Mouse (Mus musculus) kidney, embryonic 14.5 days (tissue): ENCODE measurements at regions not wholly inside any gene's neighbourhood (a gene's known extent, or its start where the extent isn't known, plus 50 kb on each side); places are given as distances from the start of the nearest gene placed in this dataset.

Experiments
- ATAC-seq: fragments of 200-750 bp; cut with Nextera tagmentation; 2 replicates; pipeline ENCODE4 v1.8.0; 2017; ENCODE audit warnings: moderate number of reproducible peaks, mild to moderate bottlenecking, moderate TSS enrichment, moderate library complexity; ENCODE audit not compliant: low FRiP score, low TSS enrichment
- H3K27ac ChIP-seq: fragments of 300-500 bp; sonication (generic); 2 replicates; pipeline ENCODE4 v1.5.1; 2014; ENCODE audit warnings: low read depth, mild to moderate bottlenecking, low read length, moderate library complexity, mixed read lengths
- H3K27me3 ChIP-seq: fragments of 300-500 bp; sonication (generic); 2 replicates; pipeline ENCODE4 v1.6.1; 2014; ENCODE audit warnings: mild to moderate bottlenecking, low read length; ENCODE audit not compliant: control insufficient read depth, insufficient read depth
- H3K36me3 ChIP-seq: fragments of 300-500 bp; sonication (generic); 2 replicates; pipeline ENCODE4 v1.6.1; 2014; ENCODE audit warnings: low read length, mixed read lengths; ENCODE audit not compliant: control insufficient read depth, insufficient read depth
- H3K4me1 ChIP-seq: fragments of 300-500 bp; sonication (generic); 2 replicates; pipeline ENCODE4 v1.6.1; 2014; ENCODE audit warnings: low read length, mixed read lengths; ENCODE audit not compliant: control insufficient read depth, insufficient read depth
- H3K4me2 ChIP-seq: fragments of 300-500 bp; sonication (generic); replicated peaks from 2 replicates; pipeline ENCODE4 v1.6.1; 2014; ENCODE audit warnings: low read depth, mild to moderate bottlenecking, low read length
- H3K4me3 ChIP-seq: fragments of 300-500 bp; sonication (generic); 2 replicates; pipeline ENCODE4 v1.5.1; 2014; ENCODE audit warnings: mild to moderate bottlenecking, low read length
- H3K9ac ChIP-seq: fragments of 300-500 bp; sonication (generic); 2 replicates; pipeline ENCODE4 v1.6.1; 2014; ENCODE audit warnings: low read depth, mild to moderate bottlenecking, low read length, moderate library complexity
- H3K9me3 ChIP-seq: fragments of 300-500 bp; sonication (generic); 2 replicates; pipeline ENCODE4 v1.6.1; 2016; ENCODE audit warnings: low read length; ENCODE audit not compliant: control insufficient read depth
- WGBS: fragments of 180-500 bp; shearing (Covaris S2); extraction: QIAGEN DNeasy Blood & Tissue Kit; methylation state at CpG from one replicate; pipeline ENCODE4 v1.1.7; 2014; 5-methylcytosine and 5-hydroxymethylcytosine counted together

GRCm38 (mm10) chr10:7275357-7275756 is 63.3 kb upstream of the Cnksr3 start:
- no peak for ATAC-seq
- Histone ChIP-seq H3K9ac (no peak overlapping the region), H3K4me3 (no peak overlapping the region), H3K36me3 (no peaks in the 10 kb centered on the region), H3K9me3 (no peaks in the 10 kb centered on the region), H3K27ac (no peak overlapping the region), H3K4me1 (no peaks in the 10 kb centered on the region), H3K27me3 (no peaks in the 10 kb centered on the region), H3K4me2 (no peak overlapping the region)
- 80% methylated on average over 6 of the region's 6 CpGs for WGBS

- H3K4me1 ChIP-seq, result no peaks in the 10 kb centered on the region
- no peaks in the 10 kb centered on the region for H3K27me3 ChIP-seq
- no peak overlapping the region for H3K27ac ChIP-seq
- H3K4me3 ChIP-seq, result no peak overlapping the region
- no peaks in the 10 kb centered on the region for H3K9me3 ChIP-seq
- H3K36me3 ChIP-seq, result no peaks in the 10 kb centered on the region
- no peak for ATAC-seq
- no peak overlapping the region for H3K9ac ChIP-seq
- WGBS, result 78% methylated on average over 7 of the region's 7 CpGs
- H3K4me2 ChIP-seq, result no peak overlapping the region
Observed at GRCm38 (mm10) chr10:7274422-7274821, 62.4 kb upstream of the Cnksr3 start.

GRCm38 (mm10) chr10:7271156-7271555 is 59.1 kb upstream of the Cnksr3 start:
- WGBS, result 76% methylated on average over 5 of the region's 5 CpGs
- Histone ChIP-seq H3K4me3 (no peak overlapping the region), H3K27me3 (no peaks in the 10 kb centered on the region), H3K9me3 (no peaks in the 10 kb centered on the region), H3K9ac (no peak overlapping the region), H3K4me2 (no peak overlapping the region), H3K27ac (no peak overlapping the region), H3K36me3 (no peaks in the 10 kb centered on the region), H3K4me1 (no peaks in the 10 kb centered on the region)
- no peak for ATAC-seq

GRCm38 (mm10) chr10:7268386-7269033 is 56.5 kb upstream of the Cnksr3 start:
- 0 out of 2 replicates have a peak, but pooled peaks cover 1% of the 10 kb centered on the region for H3K9me3 ChIP-seq
- no peak overlapping the region for H3K4me2 ChIP-seq
- no peaks in the 10 kb centered on the region for H3K36me3 ChIP-seq
- ATAC-seq, result no peak
- H3K4me1 ChIP-seq, result no peaks in the 10 kb centered on the region
- no peak overlapping the region for H3K4me3 ChIP-seq
- H3K27ac ChIP-seq, result no peak overlapping the region
- 81% methylated on average over 9 of the region's 9 CpGs for WGBS
- H3K27me3 ChIP-seq, result no peaks in the 10 kb centered on the region
- H3K9ac ChIP-seq, result no peak overlapping the region

GRCm38 (mm10) chr10:7267903-7268302 is 55.9 kb upstream of the Cnksr3 start:
- Histone ChIP-seq H3K9ac (no peak overlapping the region), H3K27me3 (no peaks in the 10 kb centered on the region), H3K4me2 (no peak overlapping the region), H3K36me3 (no peaks in the 10 kb centered on the region), H3K4me3 (no peak overlapping the region), H3K9me3 (0 out of 2 replicates have a peak, but pooled peaks cover 4% of the 10 kb centered on the region), H3K27ac (no peak overlapping the region), H3K4me1 (no peaks in the 10 kb centered on the region)
- ATAC-seq, result 0 out of 2 replicates have a peak, but pooled peaks have one; percentile 46
- 74% methylated on average over 4 of the region's 4 CpGs for WGBS

- ATAC-seq, result no peak
- H3K36me3 ChIP-seq, result no peaks in the 10 kb centered on the region
- no peaks in the 10 kb centered on the region for H3K27me3 ChIP-seq
- H3K9ac ChIP-seq, result no peak overlapping the region
- no peak overlapping the region for H3K27ac ChIP-seq
- H3K9me3 ChIP-seq, result 0 out of 2 replicates have a peak, but pooled peaks cover 4% of the 10 kb centered on the region
- no peak overlapping the region for H3K4me3 ChIP-seq
- no peaks in the 10 kb centered on the region for H3K4me1 ChIP-seq
- 73% methylated on average over 4 of the region's 4 CpGs for WGBS
- H3K4me2 ChIP-seq, result no peak overlapping the region
Observed at GRCm38 (mm10) chr10:7267106-7267505, 55.1 kb upstream of the Cnksr3 start.

- ATAC-seq, result no peak
- no peak overlapping the region for H3K9ac ChIP-seq
- 42% methylated on average over 9 of the region's 9 CpGs for WGBS
- H3K4me2 ChIP-seq, result no peak overlapping the region
- H3K36me3 ChIP-seq, result no peaks in the 10 kb centered on the region
- no peak overlapping the region for H3K27ac ChIP-seq
- no peak overlapping the region for H3K4me3 ChIP-seq
- no peaks in the 10 kb centered on the region for H3K4me1 ChIP-seq
- H3K9me3 ChIP-seq, result 0 out of 2 replicates have a peak, but pooled peaks cover 4% of the 10 kb centered on the region
- H3K27me3 ChIP-seq, result no peaks in the 10 kb centered on the region
Observed at GRCm38 (mm10) chr10:7265412-7265811, 53.4 kb upstream of the Cnksr3 start.

- no peaks in the 10 kb centered on the region for H3K27me3 ChIP-seq
- H3K4me2 ChIP-seq, result no peak overlapping the region
- WGBS, result 93% methylated on average over 4 of the region's 4 CpGs
- H3K9ac ChIP-seq, result no peak overlapping the region
- no peak for ATAC-seq
- H3K36me3 ChIP-seq, result no peaks in the 10 kb centered on the region
- no peak overlapping the region for H3K27ac ChIP-seq
- H3K4me3 ChIP-seq, result no peak overlapping the region
- 0 out of 2 replicates have a peak, but pooled peaks cover 4% of the 10 kb centered on the region for H3K9me3 ChIP-seq
- H3K4me1 ChIP-seq, result no peaks in the 10 kb centered on the region
Observed at GRCm38 (mm10) chr10:7264721-7265120, 52.7 kb upstream of the Cnksr3 start.
